Mouse (Mus musculus) spleen, adult 10 weeks (tissue): ENCODE measurements around the gene Tssc4. TPM values are rescaled to one million over a fixed set of nuclear protein-coding genes. Genes with fewer than 3 reads are reported as not detected.

Experiments
- polyA plus RNA-seq: library from polyadenylated mRNA; stranded (reverse); fragments of 350-450 nt; fragmentation: Illumina TruSeq; extraction: RNeasy Lipid Tissue Mini Kit (QIAGEN cat#74804); gene quantifications from one replicate; pipeline ENCODE4 v1.2.3, GENCODE M21; 2015; ENCODE audit warnings: low replicate concordance; ENCODE audit not compliant: insufficient read depth

Tssc4 gene
- polyA plus RNA-seq = 8.1 TPM

DNA sequence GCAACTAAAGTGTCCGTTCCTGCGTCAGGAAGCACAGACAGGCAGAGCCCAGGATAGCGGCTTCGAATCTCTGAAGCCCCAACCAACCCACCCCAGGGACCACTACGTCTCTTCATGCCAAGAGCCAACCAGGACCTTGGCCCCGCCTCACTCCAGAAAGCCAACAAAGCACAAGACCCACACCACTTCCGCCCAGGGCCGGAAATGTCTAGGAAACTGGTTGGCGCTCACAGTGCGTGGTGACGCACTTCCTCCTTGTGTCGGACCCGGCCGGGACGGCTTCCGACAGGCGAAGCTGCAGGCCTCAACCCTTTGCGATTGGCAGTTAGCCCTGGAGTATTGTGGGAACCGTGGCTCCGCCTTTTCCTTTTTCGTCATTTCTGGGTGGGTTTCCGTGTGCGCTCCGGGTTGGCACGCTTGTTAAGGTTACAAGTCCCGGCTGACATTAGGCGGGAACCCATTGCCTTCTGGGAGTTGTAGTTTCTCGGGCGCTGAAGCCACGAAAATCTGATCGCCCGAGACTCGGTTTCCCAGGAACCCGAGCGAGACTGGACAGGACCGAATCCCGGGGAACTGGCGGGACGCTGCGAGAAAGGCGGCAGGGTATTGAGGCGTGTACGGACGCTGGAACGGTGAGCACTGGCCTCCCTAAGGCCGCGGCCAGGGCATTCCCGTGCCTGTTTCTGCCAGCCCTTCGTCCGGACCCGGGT, at the start of gene Tssc4:
Gene Tssc4 (plus strand): TSS at position 368 of the 710 bp plus-strand sequence.

DNA sequence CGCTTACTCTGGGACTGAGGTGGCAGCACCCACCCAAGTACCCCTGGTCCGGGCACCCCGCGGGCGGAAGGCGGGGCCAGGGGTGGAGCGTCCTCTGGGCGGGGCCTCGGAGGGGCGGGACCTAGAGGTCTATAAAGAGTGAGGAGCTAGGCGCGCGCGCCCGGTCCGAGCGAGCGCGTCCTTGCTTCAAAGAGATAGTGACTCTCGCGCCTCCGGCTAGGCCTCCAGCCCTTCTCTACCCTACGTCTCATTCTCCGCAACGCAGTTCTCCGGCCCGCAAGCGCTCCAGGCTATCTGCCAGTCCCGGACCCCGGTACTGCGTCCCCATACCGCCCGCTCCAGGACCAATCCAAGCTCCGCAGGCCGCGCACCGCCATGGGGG, 16.4 kb upstream of the Tssc4 start, which contains the start of gene Cd81:
Gene Cd81 (plus strand): TSS at position 114 of the 382 bp plus-strand sequence.

DNA sequence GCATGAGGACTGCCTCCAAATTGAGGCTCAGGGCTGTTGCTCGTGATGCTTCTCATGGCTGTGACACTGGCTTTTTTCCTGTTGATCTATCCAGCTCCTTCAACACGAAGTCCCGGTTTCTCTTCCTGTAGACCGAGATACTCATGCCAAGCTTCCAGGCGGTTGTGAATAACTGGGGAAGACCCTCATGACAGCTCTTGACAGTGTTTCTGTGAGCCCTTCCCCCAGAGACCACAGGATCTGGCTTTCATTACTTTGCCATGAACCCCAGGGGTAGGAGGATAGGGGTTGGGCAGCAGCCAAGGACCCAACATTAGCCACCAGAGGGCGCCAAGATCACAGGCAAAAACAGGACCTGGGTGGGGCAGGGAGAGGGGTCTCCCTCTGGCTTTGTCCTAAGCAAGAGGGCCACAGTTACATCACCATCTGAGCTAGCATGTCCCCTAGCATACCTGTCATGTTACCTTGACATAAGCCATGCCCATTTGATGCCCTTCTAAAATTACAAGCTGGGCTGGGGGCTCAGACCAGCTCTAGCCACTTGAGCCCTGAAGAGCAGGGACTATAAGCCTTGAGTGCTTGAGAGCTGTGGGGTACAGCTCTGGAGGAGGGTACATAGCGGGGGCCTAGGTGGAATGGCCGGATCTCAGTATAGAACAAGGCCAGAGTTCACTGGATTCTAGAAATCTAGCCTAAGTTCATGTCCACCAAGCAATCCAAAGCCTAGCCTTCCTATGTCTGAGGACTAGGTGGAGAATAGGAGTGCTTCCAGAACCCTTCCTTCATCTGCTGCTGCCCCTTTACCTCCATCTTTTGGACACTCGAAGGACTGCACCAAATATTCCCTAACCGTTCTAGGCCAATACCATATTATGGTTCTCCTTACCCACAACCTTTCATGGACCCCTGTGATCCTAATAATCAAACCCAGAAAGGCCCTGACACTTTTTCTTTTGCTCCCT, 25.8 kb downstream of the Tssc4 start, which contains the start of gene Trpm5:
Gene Trpm5 (minus strand): TSS at position 51 of the 962 bp plus-strand sequence.

DNA sequence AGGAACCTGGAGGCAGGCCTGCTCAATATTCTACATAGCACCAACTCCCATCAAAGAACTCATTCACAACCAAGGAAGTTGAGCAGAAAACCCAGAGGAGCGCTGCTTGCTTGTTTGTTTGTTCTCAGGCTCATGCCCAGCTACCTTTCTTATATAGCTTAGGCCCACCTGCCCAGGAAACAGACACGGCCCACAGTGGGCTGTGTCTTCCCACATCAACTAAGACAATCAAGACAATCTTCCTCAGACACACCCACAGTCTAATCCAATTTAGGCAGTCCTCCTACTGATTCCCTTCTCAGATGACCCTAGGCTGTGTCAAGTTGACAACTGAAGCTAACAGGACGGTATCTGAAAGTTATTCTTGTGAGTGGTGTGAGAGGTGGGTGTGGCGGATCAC, 37.0 kb downstream of the Tssc4 start, which contains the start of gene Kcnq1:
Gene Kcnq1 (plus strand): TSS at position 301 of the 400 bp plus-strand sequence.

Other genes starting within 250 kb of the Tssc4 start
- not detected for gene Th, start 138.1 kb upstream of the Tssc4 start, polyA plus RNA-seq
- not detected for gene Ascl2, start 100.0 kb upstream of the Tssc4 start, polyA plus RNA-seq
- 157 TPM for gene Tspan32, start 64.2 kb upstream of the Tssc4 start, polyA plus RNA-seq
- 194 TPM for gene Cd81, start 16.5 kb upstream of the Tssc4 start, polyA plus RNA-seq
- 0.51 TPM for gene Trpm5, start 25.4 kb downstream of the Tssc4 start, polyA plus RNA-seq
- 1.1 TPM for gene Kcnq1, start 37.1 kb downstream of the Tssc4 start, polyA plus RNA-seq